Mouse (Mus musculus): ENCODE data around the gene Gtpbp8. TPM values are rescaled to one million over a fixed set of nuclear protein-coding genes. Genes with fewer than 3 reads are reported as not detected.
A peak's percentile ranks its signal among the peaks of the same experiment; 100 is the strongest.

The Gtpbp8 gene
- polyA plus RNA-seq (2015; fragmentation: Nextera tagmentation; extraction: Ambion mirVana): 35.3 and 38.1 TPM in 2 replicates

DNA sequence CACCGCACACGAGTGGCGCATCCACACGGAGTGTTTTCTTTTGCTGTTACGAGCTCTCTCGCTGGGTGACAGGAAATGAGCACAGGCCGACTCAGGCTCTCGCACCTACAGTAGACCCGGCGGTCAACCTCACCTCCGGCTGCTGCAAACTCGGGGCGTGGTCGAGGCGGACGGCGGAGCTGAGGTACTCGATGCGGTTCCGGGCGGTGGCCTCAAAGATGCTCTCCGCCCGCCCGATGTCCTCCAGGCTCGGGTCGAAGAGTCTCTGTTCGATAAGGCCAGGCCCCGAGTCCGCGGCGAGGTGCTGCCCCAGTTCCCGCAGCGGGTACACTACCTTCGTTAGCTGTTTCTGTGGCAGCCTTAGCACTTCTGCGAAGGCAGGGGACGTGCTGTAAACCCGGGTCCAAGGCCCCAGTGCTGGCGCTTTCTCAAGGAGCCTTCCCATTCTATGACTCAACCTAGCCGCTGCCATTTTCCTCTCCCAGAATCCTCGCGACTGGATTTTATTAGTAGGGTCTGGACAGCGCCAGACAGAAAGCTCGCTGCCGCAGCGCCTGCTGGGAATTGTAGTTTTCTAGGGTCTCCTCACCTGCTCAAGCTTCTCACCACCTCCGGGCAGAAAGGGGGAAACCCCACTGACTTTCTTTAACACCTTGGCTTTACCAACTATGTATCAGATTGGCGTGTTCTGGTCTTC lies at the start of gene Gtpbp8:
TSS of gene Gtpbp8 (minus strand) at position 498 of the 697 bp plus-strand sequence.
- peak; percentile 98 for ATAC-seq (replicated peaks)
- Histone ChIP-seq H3K36me3 (replicated peaks) (peaks cover 10% of the 10 kb centered on the region), H3K4me2 (peak within 1 kb of the TSS; percentile 69), H3K4me3 (peak within 1 kb of the TSS; percentile 73), H3K27ac (peak within 1 kb of the TSS; percentile 96), H3K9ac (peak within 1 kb of the TSS; percentile 87), H3K4me1 (peaks cover 16% of the 10 kb centered on the region), H3K9me3 (no peaks in the 10 kb centered on the region), H3K27me3 (replicated peaks) (no peaks in the 10 kb centered on the region)
- under 1% methylated on average over 47 of the region's 47 CpGs for WGBS

DNA sequence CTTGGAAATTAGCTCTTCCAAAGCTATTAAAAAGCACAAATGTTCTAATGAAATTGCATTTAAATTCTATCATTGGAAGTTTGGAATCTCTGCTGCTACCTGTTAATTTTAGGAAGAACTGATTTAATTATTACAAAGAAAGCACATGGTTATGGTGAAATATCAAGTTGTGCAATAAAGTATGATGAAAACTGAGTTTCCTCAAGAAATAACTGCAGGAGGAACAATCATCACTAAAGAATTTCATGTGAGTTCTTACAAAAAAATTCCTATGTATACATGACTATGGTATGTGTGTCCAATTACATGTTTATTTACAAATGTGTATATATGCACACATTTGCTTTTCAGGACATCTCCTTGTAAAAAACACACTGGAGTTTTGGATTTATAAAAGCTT lies 48.3 kb upstream of the Gtpbp8 start:
- Histone ChIP-seq H3K4me2 (no peak overlapping the region), H3K9me3 (no peaks in the 10 kb centered on the region), H3K36me3 (replicated peaks) (no peaks in the 10 kb centered on the region), H3K4me3 (no peak overlapping the region), H3K4me1 (no peaks in the 10 kb centered on the region), H3K9ac (no peak overlapping the region), H3K27me3 (replicated peaks) (no peaks in the 10 kb centered on the region), H3K27ac (no peak overlapping the region)
- no peak for ATAC-seq (replicated peaks)

DNA sequence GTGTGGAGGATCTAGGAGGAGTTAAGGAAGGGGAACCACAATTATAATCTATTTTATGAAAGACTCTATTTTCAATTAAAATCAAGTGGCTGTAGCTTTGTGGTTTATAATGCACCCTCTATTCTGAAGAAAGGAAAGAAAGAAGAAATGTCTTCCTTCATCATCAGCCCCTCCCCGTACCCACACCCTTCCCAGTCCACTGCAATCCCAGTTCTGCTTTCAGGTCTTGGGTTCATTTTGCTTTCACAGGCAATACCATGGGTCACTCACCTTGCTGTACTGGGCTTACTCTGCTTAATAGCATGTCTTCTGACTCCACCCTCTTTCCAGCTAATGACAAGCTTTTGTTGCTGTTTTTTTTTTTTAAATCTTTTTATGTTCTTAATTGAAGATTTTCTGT lies 40.8 kb upstream of the Gtpbp8 start:
- H3K36me3 ChIP-seq (replicated peaks): no peaks in the 10 kb centered on the region
- H3K4me1 ChIP-seq: no peaks in the 10 kb centered on the region
- ATAC-seq (replicated peaks): no peak
- H3K4me3 ChIP-seq: no peak overlapping the region
- H3K27ac ChIP-seq: no peak overlapping the region
- no peaks in the 10 kb centered on the region for H3K27me3 ChIP-seq (replicated peaks)
- 82% methylated on average over 1 of the region's 1 CpGs for WGBS
- no peaks in the 10 kb centered on the region for H3K9me3 ChIP-seq
- H3K9ac ChIP-seq: no peak overlapping the region
- no peak overlapping the region for H3K4me2 ChIP-seq

DNA sequence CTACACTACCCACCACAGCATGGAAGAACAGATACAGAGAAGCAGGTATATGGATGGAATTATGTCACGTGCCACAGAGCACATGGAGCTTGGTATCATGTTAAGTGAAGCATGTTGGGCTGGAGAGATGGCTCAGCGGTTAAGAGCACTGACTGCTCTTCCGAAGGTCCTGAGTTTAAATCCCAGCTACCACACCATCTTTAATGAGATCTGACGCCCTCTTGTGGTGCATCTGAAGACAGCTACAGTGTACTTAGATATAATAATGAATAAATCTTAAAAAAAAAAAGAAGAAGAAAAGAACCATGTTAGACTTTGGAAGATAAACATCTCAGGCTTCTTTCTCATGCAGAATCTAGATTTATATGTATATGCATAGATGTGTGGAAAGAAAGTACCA lies 34.6 kb upstream of the Gtpbp8 start:
- H3K36me3 ChIP-seq (replicated peaks): no peaks in the 10 kb centered on the region
- H3K9ac ChIP-seq: no peak overlapping the region
- no peak overlapping the region for H3K27ac ChIP-seq
- WGBS: 62% methylated on average over 4 of the region's 4 CpGs
- no peaks in the 10 kb centered on the region for H3K4me1 ChIP-seq
- H3K4me3 ChIP-seq: no peak overlapping the region
- no peak overlapping the region for H3K4me2 ChIP-seq
- H3K9me3 ChIP-seq: no peaks in the 10 kb centered on the region
- no peaks in the 10 kb centered on the region for H3K27me3 ChIP-seq (replicated peaks)
- ATAC-seq (replicated peaks): no peak

DNA sequence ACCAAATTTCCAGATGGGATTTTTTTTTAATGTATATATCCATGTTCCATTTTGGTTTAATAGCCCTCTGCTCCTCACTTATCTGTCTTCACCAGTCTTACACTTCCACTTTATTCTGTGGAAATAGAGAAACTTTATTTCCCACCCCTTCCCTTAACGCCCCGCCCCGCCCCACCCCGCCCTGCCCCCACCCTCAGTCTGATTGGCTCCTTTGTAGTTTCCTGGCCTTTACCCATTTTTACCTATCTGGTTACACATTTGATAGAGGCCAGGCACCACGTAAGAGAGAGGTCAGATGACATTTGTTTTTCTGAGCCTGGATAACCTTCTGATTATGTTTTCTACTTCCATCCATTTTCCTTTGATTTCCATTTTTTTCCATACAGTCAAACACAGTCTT lies 33.3 kb upstream of the Gtpbp8 start:
- H3K4me2 ChIP-seq: no peak overlapping the region
- no peaks in the 10 kb centered on the region for H3K4me1 ChIP-seq
- H3K4me3 ChIP-seq: no peak overlapping the region
- no peaks in the 10 kb centered on the region for H3K27me3 ChIP-seq (replicated peaks)
- H3K36me3 ChIP-seq (replicated peaks): no peaks in the 10 kb centered on the region
- 91% methylated on average over 5 of the region's 5 CpGs for WGBS
- H3K27ac ChIP-seq: no peak overlapping the region
- no peak overlapping the region for H3K9ac ChIP-seq
- no peak for ATAC-seq (replicated peaks)
- H3K9me3 ChIP-seq: no peaks in the 10 kb centered on the region

DNA sequence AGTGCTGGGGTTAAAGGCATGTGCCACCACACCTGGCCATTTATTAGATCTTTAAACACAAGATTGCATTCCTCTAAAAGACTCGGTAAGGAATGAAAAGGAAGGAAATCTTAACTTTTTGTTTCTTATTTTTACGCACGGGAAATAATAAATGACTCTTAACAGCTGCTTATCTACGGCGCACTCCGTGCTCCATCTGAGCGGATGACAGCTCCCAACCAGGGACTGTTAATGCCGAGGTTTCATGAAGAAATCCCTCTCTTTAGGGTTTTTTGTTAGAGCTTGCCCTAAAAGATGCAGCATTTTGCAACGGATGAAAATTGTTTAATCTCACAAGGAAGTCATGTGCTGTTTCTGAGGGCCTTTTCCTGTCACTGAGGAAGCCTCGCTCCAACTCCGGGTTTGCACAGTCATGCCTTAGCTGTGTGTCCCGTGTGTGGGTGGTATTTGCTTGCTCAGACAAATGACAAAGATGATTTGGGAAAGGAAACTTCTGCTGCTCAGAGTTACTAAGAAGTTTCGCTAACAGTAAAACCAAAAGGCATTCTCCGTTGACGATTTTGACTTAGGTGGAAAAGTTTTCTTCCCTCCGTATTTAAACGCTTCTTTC lies 32.5 kb upstream of the Gtpbp8 start:
- Histone ChIP-seq H3K36me3 (replicated peaks) (no peaks in the 10 kb centered on the region), H3K4me1 (no peaks in the 10 kb centered on the region), H3K27ac (no peak overlapping the region), H3K9ac (no peak overlapping the region), H3K9me3 (no peaks in the 10 kb centered on the region), H3K4me2 (no peak overlapping the region), H3K27me3 (replicated peaks) (no peaks in the 10 kb centered on the region), H3K4me3 (no peak overlapping the region)
- 86% methylated on average over 17 of the region's 17 CpGs for WGBS
- ATAC-seq (replicated peaks): no peak

DNA sequence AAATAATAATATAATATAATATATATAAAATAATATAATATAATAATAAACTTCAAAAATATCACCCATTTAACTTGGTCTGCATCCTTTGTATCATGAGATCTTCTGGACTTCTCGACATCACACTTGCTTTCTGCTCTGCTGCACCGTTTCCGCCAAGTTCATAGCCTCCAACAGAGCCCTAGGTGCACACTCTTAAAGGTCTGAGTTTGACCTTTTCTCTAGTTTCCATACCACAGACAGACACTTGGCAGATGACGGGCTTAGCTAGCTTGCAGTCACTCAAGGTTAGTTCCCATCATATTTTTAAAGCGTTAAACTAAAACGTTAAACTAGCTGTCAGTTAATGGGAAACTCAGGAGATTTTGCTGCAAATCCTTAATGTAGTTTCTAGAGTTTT lies 28.0 kb upstream of the Gtpbp8 start:
- H3K4me3 ChIP-seq: no peak overlapping the region
- no peaks in the 10 kb centered on the region for H3K4me1 ChIP-seq
- no peak for ATAC-seq (replicated peaks)
- H3K27ac ChIP-seq: no peak overlapping the region
- H3K4me2 ChIP-seq: no peak overlapping the region
- H3K27me3 ChIP-seq (replicated peaks): no peaks in the 10 kb centered on the region
- 90% methylated on average over 6 of the region's 6 CpGs for WGBS
- H3K36me3 ChIP-seq (replicated peaks): no peaks in the 10 kb centered on the region
- no peaks in the 10 kb centered on the region for H3K9me3 ChIP-seq
- H3K9ac ChIP-seq: no peak overlapping the region

DNA sequence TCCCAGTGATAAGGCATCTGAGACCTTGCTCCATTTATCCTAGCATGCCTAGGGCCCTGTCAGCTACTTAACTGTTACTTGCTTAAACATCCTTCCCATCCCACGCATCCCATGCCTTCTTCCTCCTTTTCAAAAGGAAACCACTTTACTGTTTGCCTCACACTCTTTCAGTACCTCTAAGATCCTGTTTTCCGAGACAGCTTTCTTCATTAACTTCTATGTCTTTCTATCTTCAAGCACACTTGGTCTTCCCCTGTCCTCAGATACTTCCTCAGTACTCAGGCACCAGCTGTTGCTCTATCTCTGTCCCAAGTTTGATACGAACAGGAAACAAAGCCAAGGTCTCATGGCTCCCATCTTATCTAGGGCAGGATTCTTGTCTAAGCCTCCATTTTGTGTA lies 27.5 kb upstream of the Gtpbp8 start:
- no peak overlapping the region for H3K4me3 ChIP-seq
- no peak for ATAC-seq (replicated peaks)
- no peak overlapping the region for H3K4me2 ChIP-seq
- no peak overlapping the region for H3K9ac ChIP-seq
- 91% methylated on average over 3 of the region's 3 CpGs for WGBS
- no peaks in the 10 kb centered on the region for H3K36me3 ChIP-seq (replicated peaks)
- H3K27me3 ChIP-seq (replicated peaks): no peaks in the 10 kb centered on the region
- no peaks in the 10 kb centered on the region for H3K4me1 ChIP-seq
- no peak overlapping the region for H3K27ac ChIP-seq
- H3K9me3 ChIP-seq: no peaks in the 10 kb centered on the region

DNA sequence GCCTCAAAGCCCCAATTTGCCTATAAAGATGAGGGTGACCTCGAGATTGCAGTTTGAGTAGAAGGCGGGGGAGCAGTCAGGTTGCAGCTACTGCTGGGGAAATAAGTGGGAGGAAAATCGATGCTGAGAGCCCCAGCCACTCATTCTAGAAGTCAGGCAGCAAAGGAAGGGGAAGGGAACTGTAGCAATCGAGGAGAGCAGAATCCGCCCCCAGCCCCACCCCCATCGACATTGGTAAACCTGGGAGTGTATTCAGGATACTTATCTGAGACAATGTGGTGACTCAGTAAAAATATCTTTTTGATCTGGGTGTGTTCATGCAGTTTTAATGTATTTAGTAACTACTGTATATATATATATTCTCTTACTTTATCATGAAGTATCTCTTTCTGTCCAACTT lies 26.4 kb upstream of the Gtpbp8 start:
- H3K36me3 ChIP-seq (replicated peaks): no peaks in the 10 kb centered on the region
- H3K9me3 ChIP-seq: no peaks in the 10 kb centered on the region
- H3K27me3 ChIP-seq (replicated peaks): no peaks in the 10 kb centered on the region
- no peak overlapping the region for H3K4me3 ChIP-seq
- 80% methylated on average over 6 of the region's 6 CpGs for WGBS
- no peak for ATAC-seq (replicated peaks)
- H3K4me1 ChIP-seq: no peaks in the 10 kb centered on the region
- no peak overlapping the region for H3K4me2 ChIP-seq
- H3K9ac ChIP-seq: no peak overlapping the region
- no peak overlapping the region for H3K27ac ChIP-seq

DNA sequence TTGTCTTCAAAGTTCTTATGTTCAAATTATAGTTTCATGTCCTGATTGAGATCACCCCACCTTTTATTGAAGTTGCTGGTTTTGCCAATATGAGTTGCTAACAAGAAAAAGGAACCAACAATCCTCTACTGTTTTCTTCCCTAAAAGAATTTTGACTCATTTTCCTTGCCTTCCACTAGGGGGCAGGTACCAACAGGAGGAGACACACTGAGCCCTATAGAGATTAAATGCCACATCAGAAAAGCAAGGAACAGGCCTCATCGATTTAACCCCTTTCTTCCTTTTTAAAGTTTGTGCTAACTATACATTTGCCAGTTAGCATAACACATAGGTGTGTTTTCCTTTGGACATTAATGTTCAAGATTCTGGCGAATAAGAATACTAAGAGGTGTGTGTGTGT lies 21.8 kb upstream of the Gtpbp8 start:
- H3K4me3 ChIP-seq: no peak overlapping the region
- no peak overlapping the region for H3K9ac ChIP-seq
- 52% methylated on average over 2 of the region's 2 CpGs for WGBS
- H3K4me1 ChIP-seq: no peaks in the 10 kb centered on the region
- H3K9me3 ChIP-seq: no peaks in the 10 kb centered on the region
- no peak overlapping the region for H3K4me2 ChIP-seq
- ATAC-seq (replicated peaks): no peak
- H3K27me3 ChIP-seq (replicated peaks): no peaks in the 10 kb centered on the region
- no peak overlapping the region for H3K27ac ChIP-seq
- H3K36me3 ChIP-seq (replicated peaks): no peaks in the 10 kb centered on the region

DNA sequence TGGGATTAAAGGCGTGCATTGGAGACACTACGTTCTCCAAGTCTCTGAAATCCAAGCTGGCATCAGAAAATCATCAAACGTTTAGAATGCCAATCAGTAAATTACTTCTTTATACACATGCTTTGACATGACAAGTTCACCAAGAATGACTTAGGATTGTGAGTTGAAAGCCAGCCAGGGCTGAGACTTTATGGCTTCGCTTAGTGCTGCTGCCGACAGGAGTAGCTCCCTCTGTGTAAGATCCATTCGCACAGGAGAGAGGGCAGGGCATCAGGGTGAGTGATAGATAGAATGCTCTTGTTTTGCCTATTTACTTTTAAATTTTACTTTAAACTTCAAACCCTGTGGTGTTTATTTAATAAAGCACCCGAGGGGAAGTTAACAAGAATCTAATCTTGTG lies 21.3 kb upstream of the Gtpbp8 start:
- H3K4me2 ChIP-seq: no peak overlapping the region
- H3K4me3 ChIP-seq: no peak overlapping the region
- no peaks in the 10 kb centered on the region for H3K27me3 ChIP-seq (replicated peaks)
- H3K9ac ChIP-seq: no peak overlapping the region
- H3K36me3 ChIP-seq (replicated peaks): no peaks in the 10 kb centered on the region
- H3K9me3 ChIP-seq: no peaks in the 10 kb centered on the region
- ATAC-seq (replicated peaks): no peak
- no peaks in the 10 kb centered on the region for H3K4me1 ChIP-seq
- 85% methylated on average over 7 of the region's 7 CpGs for WGBS
- H3K27ac ChIP-seq: no peak overlapping the region

DNA sequence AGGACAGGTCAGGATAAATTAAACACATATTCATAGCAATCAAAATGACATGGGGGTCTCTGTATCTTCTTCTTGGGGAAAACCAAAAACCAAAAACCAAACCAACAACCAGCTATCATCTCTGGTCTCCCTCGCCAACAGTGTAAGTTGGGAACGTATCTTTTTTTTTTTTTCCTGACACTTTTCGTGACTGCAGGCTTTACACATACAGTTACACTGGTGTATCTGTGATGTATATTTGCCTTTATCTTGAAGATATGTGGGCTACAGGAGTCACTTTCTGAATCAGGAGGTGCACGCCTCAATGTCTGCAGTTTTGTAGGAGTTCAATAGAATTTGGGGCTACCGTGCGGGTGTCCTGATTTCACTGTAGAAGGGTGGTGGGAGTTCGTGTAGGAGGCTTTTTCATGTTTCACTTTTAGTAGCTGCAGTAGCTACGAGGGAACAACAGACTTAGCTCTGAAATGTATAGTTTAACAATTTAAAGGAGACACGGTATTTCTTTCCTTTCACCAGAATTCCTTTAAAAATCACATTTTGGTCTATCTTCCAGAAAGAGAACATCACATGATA lies 20.2 kb upstream of the Gtpbp8 start:
- Histone ChIP-seq H3K9ac (no peak overlapping the region), H3K36me3 (replicated peaks) (no peaks in the 10 kb centered on the region), H3K4me1 (no peaks in the 10 kb centered on the region), H3K9me3 (no peaks in the 10 kb centered on the region), H3K27ac (no peak overlapping the region), H3K27me3 (replicated peaks) (no peaks in the 10 kb centered on the region), H3K4me3 (no peak overlapping the region), H3K4me2 (no peak overlapping the region)
- ATAC-seq (replicated peaks): no peak
- 90% methylated on average over 9 of the region's 9 CpGs for WGBS
